Mouse (Mus musculus): Measurements from ENCODE around the gene Serhl.

- TF ChIP-seq CTCF (IDR thresholded peaks at IDR 0.05; ENCODE audit: control insufficient read depth, insufficient read depth, insufficient replicate concordance, low read depth, low read length): no peak
- no peak for TF ChIP-seq POLR2A (IDR thresholded peaks at IDR 0.05; ENCODE audit: control insufficient read depth, low read depth, low read length)
These were observed 61.4 kb downstream of the Serhl start for GRCm38 (mm10) chr15:83150694-83151093.
